Mouse (Mus musculus) thymus, adult 2 months (tissue): ENCODE results near the gene Wdr12.

Source experiments
- CTCF ChIP-seq: fragments of 200-500 bp; IDR thresholded peaks from 2 replicates; pipeline ENCODE4 v1.5.1; 2012; ENCODE audit warnings: mild to moderate bottlenecking, control low read depth, low read length, moderate library complexity, borderline replicate concordance; ENCODE audit not compliant: control insufficient read depth, poor library complexity, insufficient read depth; ENCODE audit errors: extremely low read depth
- POLR2A ChIP-seq: fragments of 200-500 bp; IDR thresholded peaks from 2 replicates; pipeline ENCODE4 v1.6.1; 2012; ENCODE audit warnings: mild to moderate bottlenecking, low read length, control low read depth, moderate library complexity; ENCODE audit not compliant: control insufficient read depth, poor library complexity, insufficient read depth; ENCODE audit errors: extremely low read depth

GRCm38 (mm10) chr1:60075590-60075989, 22.9 kb downstream of the Wdr12 start:
- TF ChIP-seq POLR2A (no peak), CTCF (no peak)
